Mouse (Mus musculus) CD4-positive, CD25-positive, alpha-beta regulatory T cell, adult 4 months (primary cell): ENCODE results near the gene Acsf3. TPM values are rescaled to one million over a fixed set of nuclear protein-coding genes. Genes with fewer than 3 reads are reported as not detected.

Source experiments
- ATAC-seq: one replicate; pipeline ENCODE4 v1.8.0; 2017
- polyA plus RNA-seq, 2 experiments: library from polyadenylated mRNA; unstranded; fragments of 100-300 nt; shearing (Covaris generic); gene quantifications; one replicate each; pipeline ENCODE4 v1.2.1; 2017

The Acsf3 gene
- polyA plus RNA-seq = 1 to 10 TPM; 4.9 to 8.2 TPM

- peak; percentile 51 for ATAC-seq
These were observed at the start of gene Acsf3 for GRCm38 (mm10) chr8:122775285-122776155. TSS of gene Acsf3 (plus strand) at chr8:122775486.

GRCm38 (mm10) chr8:122726789-122727188 is 48.5 kb upstream of the Acsf3 start:
- no peak for ATAC-seq

GRCm38 (mm10) chr8:122727412-122727811 is 47.9 kb upstream of the Acsf3 start:
- no peak for ATAC-seq

GRCm38 (mm10) chr8:122728630-122729029 is 46.7 kb upstream of the Acsf3 start:
- ATAC-seq = no peak

GRCm38 (mm10) chr8:122735110-122735509 is 40.2 kb upstream of the Acsf3 start:
- no peak for ATAC-seq

- no peak for ATAC-seq
These were observed 39.5 kb upstream of the Acsf3 start for GRCm38 (mm10) chr8:122735542-122736473.

GRCm38 (mm10) chr8:122736623-122737022 is 38.7 kb upstream of the Acsf3 start:
- ATAC-seq = no peak

- no peak for ATAC-seq
These were observed 38.2 kb upstream of the Acsf3 start for GRCm38 (mm10) chr8:122737071-122737470.

GRCm38 (mm10) chr8:122737886-122738285 is 37.4 kb upstream of the Acsf3 start:
- ATAC-seq = no peak

- no peak for ATAC-seq
These were observed 36.1 kb upstream of the Acsf3 start for GRCm38 (mm10) chr8:122739102-122739725.

GRCm38 (mm10) chr8:122742471-122742870 is 32.8 kb upstream of the Acsf3 start:
- no peak for ATAC-seq

- ATAC-seq = no peak
These were observed 30.1 kb upstream of the Acsf3 start for GRCm38 (mm10) chr8:122745022-122745749.

GRCm38 (mm10) chr8:122745750-122746275 is 29.5 kb upstream of the Acsf3 start:
- no peak for ATAC-seq

- ATAC-seq = no peak
These were observed 28.8 kb upstream of the Acsf3 start for GRCm38 (mm10) chr8:122746439-122746838.

- no peak for ATAC-seq
These were observed 27.5 kb upstream of the Acsf3 start for GRCm38 (mm10) chr8:122747825-122748224.

- ATAC-seq = no peak
These were observed 25.8 kb upstream of the Acsf3 start for GRCm38 (mm10) chr8:122749333-122749958.

GRCm38 (mm10) chr8:122751342-122751741 is 23.9 kb upstream of the Acsf3 start:
- ATAC-seq = no peak

- ATAC-seq = no peak
These were observed 23.1 kb upstream of the Acsf3 start for GRCm38 (mm10) chr8:122752111-122752721.

- no peak for ATAC-seq
These were observed 16.7 kb upstream of the Acsf3 start for GRCm38 (mm10) chr8:122758597-122758996.

GRCm38 (mm10) chr8:122760116-122760515 is 15.2 kb upstream of the Acsf3 start:
- ATAC-seq = no peak

GRCm38 (mm10) chr8:122761109-122761508 is 14.2 kb upstream of the Acsf3 start:
- ATAC-seq = no peak
